Mouse (Mus musculus) MN1 (cell line): Measurements from ENCODE around the gene Tymp.

ENCODE experiments used
- DNase-seq: peaks from one replicate; pipeline ENCODE4 v3.0.0-alpha.2; 2016; ENCODE audit warnings: low spot score

The Tymp gene

DNA sequence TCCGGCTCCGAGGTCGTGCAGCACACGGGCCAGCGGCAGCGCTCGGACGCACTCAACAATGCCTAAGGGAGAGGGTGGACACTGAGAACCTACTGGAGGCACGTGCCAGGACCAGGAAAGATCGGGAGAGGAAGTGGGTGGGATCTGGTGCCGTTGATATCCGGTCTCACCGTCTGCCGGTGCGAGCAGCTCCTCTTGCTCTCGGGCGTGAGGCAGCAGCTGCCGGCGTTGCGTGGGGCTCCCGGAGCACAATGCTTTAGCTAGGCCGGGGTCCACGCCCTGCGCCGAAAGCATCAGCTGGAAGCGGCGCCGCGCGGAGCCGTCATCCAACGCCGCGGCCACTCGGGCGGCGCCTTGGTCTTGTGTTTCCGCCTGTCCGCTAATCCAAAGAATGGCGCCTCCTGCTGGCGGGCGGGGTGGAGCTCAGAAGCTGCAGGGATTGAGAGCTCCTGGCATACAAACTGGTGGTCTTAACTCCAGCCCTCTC is 3.0 kb downstream of the Tymp start, which contains the start of gene Sco2:
Gene Sco2, minus strand, starts transcription at position 85 of the 487 bp plus-strand sequence.
- DNase-seq, result peak; percentile 92

DNA sequence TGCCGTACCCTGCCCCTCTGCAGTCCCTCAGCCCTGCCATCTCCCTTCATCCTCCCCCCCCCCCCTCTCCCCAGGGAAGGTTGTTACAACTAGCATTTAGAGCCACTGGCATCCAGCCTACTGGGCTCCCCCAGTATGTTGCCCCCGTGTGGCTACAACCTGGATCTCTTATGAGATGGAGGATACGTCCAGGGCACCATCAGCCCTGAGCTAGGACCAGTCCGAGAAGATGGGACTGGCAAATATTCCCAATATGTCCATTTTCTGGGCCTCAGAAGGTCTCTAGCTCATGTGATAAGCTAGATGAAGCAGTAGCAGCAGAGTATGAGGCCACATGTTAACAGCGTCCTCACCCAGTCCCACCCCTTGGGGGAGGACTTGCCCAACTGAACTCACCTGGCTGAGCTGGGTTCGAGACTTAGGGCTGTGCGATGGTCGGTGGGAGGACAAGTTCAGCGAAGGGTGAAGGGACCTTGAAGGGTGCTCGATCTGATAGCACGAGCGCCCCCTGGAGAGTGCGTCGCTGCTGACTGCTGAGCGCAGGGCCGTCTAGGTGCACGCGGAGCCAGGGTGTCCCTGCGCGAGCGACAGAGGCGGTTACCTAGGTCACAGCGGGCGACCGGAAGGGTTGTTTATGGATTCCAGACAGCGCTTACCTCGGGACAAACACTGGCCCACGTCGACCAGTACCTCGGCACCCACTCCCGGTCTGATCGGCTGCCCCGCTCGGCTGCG is 3.6 kb downstream of the Tymp start:
- peak; percentile 93 for DNase-seq

DNA sequence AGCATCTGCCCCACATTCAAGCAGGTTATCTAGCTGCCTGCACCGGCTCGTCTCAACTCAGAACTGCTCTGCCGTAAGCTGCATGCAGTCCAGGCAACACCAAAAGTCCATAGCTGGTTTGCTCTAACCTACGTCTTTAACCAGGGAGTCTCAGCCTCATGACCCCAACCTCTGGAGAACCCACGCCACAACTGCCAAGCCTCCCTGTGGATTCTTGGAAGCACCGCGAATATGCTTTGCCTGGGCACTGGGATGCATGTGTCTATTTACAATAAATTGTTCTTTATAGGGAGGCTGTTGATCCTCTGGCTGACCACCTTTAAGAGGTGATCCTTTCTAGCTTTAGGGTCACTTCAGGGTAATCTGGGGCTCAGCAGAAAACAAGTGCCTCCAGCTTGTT is 4.3 kb downstream of the Tymp start:
- no peak for DNase-seq

DNA sequence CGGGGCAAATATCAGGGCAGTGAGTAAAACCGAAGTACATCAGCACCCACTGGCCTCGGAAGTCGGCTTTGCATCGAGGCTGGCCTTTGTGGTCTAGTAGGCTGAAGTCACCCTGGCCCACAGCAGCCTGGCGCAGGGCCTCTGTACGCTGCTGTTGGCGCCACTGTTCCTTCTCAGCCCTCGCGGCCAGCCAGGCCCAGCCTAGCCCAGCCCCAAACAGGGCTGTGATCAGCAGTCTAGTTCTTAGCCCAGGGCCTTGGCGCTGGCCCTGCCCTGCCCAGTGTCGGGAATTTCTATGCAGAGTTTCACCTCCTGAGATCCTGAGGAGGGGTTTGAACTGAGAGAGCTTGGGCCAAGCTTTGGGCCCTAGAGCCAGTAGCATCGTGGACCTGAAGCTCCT is 4.8 kb downstream of the Tymp start:
- no peak for DNase-seq

DNA sequence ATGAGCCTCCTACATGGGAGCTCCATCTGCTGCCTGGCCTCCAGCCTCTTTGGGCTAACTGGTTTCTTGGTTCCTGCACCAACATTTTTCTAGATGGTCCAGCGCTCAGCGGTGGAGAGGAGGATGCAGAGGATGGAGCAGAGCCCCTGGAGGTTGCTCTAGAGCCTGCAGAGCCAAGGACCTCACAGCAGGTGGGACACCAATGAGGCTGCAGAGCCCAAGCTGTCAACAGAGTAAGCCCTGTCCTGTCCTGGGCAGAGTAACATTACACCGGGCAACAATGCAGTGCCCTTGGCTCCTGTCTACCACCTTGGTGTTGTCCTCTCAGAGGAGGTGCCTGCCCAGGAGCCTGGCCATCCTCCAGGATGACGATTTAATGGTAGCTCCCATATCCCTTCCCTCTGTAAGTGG is 11.7 kb downstream of the Tymp start:
- no peak for DNase-seq

DNA sequence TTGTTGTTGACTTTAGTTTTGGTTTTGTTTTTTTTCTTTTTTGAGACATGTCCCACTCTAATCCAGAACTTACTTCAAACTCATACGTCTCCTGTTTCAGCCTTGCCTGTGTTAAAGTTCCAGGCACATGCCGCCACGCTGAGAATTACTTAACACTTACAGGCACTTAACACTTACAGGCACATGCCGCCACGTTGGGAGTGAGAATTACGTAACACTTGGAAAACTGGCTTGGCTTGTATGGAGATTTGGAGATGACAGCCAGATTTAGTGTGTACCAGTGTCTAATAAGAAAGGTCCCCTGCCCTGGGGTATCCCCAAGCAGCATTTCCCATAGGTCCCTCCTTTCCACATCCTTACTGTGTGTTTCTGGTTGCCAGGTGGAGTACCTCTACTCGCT is 13.8 kb downstream of the Tymp start:
- no peak for DNase-seq

DNA sequence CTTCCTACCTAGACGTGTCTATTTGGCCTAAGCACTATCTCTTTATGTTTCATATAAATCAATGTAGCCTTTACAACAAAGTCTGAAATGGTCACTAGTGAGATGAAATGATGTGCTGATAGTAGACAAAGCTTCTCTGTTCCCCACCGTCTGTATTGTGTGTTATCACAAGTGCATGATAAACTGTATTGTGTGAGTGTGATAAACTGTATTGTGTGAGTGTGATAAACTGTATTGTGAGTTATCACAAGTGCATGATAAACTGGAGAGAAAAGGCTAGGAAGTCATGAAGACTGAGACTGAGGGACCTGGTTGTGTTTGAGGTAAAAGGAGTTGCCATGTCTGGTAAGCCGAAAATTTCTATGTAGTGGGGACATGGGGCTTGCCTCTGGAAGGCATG is 18.1 kb downstream of the Tymp start:
- DNase-seq, result no peak

DNA sequence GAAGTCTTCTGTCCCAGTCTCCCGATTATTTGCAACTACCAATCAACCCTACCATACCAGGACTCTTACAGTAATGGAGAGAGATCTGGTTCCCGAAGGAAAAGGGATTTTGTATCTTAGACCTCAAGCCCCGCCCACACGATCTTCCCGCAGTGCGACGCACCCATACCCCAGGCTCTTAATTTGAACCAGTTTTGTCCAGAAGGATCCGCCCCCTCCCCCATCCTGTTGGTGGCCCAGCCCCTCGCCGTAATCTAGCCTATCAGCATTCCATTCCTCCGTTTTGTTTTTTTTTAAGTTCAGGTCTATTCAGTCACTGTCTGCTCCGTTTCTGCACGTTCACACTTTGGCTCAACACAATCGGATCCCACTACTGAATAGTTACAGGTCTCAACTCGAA is 20.5 kb downstream of the Tymp start:
- peak; percentile 94 for DNase-seq

DNA sequence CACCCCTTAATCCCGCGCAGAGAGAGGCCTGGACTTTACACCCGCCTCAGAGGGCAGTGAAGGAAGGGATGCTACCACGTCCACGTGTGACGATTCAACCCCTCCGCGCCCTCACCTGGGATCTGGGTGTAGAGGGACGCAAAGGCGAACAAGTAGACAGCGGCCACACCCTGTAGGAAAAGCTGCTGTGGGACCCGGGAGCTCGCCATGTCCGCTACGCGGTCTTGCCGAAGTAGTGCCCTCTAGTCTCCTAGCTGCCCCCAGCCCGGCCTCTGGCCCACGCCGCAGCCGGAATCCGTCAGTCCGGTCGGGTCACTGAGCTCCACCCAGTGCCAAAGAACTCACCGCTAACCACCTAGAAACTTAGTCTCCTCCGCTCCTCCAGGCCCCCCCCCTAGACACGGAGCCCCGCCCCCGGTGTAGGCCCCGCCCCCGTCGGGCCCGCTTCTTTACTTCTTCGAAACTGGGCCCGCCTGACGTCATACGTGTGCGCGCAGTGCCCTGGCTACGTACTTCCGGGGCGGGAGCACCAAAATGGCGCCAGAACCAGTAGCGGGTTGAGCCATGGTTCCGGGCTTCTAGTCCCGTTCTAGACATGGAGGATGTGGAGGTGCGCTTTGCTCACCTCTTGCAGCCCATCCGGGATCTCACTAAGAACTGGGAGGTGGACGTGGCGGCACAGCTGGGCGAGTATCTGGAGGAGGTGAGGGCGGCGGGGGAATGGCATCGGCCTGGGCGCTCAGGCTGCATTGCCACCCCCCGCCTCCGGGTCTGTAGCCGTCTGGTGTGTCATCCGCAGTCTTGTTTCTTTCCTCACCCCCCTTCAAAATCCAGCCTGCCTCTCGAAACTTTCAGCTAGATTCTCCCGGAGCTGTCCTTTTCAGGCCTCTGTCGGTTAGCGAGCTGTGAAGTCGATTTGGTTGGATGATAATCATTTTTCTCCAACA is 21.3 kb downstream of the Tymp start, which contains the start of the genes Lmf2 and Ncaph2:
Gene Lmf2, minus strand, starts transcription at position 419 of the 947 bp plus-strand sequence.
Gene Ncaph2, plus strand, starts transcription at position 479 of the 947 bp plus-strand sequence.
- DNase-seq, result peak; percentile 99

DNA sequence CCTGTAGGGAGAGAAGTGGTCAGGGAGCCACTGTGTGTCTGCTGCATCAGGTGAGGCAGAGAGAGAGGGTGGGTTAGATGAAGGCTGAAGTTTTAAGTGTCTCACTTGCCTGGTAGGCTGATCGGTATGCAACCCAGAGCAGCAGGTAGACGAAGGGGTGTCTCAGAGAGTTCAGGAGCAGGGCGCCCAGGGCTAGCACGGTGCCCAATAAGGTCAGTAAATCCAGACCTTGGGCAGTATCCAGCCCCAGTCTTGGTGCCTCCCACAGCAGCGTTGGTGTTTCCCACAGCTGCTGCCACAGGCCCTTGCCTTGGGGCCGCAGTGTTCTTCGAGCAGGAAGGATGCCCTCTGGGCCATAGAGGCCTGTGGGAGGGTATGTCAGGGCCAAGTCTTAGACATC is 22.4 kb downstream of the Tymp start:
- DNase-seq, result peak; percentile 18

DNA sequence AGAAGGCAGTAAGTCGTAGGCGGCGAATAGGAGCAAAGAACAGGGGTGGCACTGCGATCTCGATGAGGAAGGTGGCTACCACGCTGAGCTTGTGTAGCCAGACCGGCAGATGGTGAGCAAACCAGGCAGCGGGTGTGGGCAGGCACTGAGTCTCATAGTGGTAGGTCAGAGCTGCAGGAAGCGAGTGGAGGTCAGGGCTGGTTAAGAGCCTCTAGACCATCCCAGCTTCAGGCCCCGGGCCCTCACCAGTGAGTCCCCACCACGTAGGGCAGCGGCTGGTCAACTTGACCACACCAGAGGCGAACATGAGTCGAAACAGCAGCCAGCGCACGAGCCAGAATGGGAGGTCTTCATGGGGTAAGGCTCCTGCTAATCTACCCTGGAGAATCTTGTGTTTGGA is 23.0 kb downstream of the Tymp start:
- no peak for DNase-seq

DNA sequence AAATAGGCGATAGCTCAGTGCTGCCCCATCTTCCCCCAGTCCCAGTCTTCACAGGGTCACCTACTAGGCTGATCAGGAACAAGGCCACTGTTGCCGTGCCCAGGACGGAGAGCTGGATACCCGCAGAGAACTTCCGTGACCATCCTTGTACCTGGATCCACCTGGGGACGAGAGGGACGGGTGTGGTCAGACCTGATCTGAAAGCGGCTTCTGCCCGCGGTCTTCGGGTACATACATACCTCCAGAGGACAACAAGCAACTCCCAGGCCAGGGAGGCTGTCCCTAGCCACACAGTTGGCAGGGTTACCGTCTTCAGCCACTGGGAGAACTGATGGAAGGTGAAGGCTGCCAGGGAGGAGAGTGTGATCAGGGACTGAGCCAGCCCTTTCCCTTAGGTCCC is 24.0 kb downstream of the Tymp start:
- DNase-seq, result no peak

DNA sequence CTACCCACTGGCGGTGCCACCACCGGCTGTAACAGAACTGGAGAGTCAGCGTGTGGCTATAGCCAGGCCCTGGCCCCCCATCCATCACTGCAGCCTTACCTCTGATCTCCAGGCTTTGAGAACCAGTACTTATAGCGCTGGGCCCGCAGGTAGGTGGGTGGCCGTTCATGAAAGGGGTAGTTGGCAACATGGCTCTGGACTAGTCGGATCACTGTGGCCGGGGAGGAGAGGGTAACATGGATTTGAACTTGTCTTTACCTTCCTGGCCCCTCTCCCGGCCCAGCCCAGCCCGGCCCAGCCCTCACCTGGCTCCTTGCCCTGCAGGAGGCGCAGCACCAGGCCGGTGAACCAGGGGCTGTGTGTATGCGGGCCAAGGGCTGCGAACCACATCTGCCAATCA is 24.8 kb downstream of the Tymp start:
- no peak for DNase-seq

DNA sequence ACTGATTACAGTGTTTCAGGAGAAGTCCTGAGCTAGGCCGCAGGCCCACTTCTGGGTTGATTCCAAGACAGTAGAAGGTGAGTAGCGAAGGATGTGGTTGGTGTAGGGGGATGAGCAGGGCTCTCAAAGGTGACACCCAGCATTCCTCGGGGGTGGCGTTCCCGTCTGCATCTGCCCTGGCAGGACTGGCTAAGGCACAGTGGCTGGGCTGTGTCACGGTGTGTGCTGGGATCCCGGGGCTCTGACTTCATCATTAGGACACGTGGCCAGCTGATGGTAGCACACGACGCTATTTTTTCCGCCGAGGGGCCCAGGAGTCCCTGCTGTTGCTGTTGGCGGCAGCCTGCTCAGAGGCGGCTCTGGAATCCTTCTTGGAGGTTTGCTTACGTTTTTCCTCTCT is 25.5 kb downstream of the Tymp start:
- DNase-seq, result no peak

DNA sequence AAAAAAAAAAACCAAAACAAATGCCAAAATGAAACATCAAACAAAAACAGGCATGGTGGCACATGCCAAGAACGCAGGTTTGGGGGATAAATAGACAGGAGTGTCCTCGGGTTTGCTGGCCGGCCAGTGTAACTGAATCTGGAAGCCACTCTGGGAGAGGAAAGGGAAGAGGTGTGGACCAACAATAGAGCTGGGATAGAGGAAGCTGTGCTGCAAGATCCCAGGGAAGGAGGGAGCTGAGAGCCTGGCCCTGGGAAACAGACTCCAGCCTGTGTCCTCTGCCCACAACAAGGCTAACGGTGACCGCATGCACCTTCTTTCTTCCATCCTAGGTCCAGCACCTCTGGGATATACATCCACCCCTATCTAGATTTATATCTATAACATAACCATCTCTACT is 26.4 kb downstream of the Tymp start:
- no peak for DNase-seq

DNA sequence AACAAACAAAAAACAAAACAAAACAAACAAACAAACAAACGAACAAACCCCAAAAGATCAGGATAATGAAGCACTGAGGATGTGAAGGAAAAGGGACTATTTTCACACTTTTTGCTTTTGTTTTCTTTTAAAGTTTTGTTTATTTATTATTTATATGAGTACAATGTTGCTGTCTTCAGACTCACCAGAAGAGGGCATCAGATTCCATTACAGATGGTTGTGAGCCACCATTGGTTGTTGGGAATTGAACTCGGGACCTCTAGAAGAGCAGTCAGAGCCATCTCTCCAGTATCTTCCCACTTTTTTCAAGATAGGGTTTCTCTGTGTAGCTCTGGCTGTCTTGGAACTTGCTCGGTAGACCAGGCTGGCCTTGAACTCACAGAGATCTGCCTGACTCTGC is 33.5 kb downstream of the Tymp start:
- DNase-seq, result no peak

DNA sequence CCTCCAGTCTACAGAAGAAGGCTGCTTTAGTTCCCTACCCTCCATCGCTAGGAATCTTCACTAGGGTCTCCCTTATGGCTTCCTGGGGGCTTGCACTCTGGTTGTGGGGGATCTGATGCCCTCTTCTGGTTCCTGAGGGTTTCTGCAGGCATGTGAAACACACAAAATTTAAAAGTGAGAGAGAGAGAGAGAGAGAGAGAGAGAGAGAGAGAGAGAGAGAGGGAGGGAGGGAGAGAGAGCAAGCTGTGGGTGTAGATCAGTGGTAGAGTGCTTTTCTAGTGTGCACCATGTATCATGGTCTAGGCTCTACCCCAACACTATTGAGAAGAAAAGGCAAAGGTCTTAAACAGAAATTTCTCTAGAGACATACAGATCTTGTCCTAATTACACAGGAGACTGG is 35.2 kb downstream of the Tymp start:
- no peak for DNase-seq

DNA sequence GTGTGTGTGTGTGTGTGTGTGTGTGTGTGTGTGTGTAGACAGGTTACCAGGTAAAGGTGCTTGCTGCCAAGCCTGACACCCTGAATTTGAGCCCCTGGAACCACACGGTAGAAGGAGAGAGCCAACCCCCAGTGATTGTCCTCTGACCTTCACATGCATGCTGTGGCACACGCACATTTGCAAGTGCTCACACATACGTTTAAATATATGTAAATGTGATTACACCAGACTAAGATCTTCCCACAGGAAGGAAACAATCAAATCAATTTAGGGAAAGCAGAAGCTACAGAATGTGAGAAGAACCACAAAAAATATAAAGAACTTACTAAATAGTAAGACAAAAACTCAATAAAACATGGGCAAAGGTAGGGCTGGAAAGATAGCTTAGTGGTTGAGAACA is 36.7 kb downstream of the Tymp start:
- DNase-seq, result no peak

DNA sequence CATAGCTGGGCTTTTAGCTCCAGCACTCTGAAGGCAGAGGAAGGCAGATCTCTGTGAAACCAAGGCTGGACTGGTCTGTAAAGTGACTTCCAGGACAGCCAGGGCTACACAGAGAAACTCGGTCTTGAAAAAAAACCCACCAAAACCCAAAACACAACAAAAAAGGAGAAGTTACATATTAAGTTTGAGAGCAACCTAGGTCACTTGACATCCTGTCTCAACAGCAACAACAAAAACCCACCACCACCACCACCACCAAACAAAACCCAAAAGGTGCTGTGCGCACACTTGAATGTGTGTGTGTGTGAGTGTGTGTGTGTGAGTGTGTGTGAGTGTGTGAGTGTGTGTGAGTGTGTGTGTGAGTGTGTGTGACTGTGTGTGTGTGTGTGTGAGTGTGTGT is 37.1 kb downstream of the Tymp start:
- no peak for DNase-seq

DNA sequence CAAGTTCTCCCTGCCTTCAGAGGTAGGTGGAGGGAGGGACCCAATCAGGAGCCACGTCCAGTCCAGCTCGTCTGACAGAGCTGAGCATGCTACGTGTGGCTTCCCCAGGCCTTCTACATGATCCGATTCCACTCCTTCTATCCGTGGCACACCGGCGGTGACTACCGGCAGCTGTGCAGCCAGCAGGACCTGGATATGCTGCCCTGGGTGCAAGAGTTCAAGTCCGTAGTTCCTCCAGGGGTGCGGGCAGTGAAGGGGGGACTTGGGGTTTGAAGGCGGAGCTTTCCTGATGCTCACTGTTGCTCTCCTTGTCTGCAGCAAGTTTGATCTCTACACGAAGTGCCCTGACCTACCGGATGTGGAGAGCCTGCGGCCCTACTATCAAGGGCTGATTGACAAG is 40.4 kb downstream of the Tymp start:
- DNase-seq, result no peak

DNA sequence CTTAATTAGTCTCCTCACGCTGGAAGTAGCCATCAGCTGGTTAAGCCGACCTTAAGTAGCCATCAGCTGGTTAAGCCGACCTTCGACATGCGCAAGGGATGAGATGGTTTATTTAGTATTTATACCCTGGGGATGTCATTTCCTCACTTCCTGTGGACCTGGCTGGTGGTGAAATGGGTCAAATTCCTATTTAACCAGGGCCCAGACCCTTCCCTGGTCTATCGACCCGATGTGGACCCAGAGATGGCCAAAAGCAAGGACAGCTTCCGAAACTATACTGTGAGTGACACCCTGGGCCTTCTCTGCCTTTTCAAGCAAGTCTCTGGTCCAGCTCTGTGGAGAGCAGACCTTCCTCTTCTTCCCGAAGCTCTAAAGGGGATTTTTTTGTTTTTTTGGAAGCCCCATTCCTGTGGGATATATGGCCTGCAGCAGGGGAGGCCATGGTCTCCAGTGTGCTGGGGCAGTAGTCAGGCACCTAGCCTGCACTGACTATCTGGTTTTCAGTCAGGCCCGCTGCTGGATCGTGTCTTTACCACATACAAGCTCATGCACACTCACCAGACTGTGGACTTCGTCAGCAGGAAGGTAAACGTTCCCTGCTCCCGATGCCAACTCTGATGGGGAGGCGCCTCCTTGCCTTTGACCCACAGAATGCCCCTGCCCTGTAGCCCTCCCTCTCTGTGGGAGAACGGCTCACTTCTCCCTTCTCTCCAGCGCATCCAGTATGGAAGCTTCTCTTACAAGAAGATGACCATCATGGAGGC is 41.9 kb downstream of the Tymp start:
- no peak for DNase-seq

DNA sequence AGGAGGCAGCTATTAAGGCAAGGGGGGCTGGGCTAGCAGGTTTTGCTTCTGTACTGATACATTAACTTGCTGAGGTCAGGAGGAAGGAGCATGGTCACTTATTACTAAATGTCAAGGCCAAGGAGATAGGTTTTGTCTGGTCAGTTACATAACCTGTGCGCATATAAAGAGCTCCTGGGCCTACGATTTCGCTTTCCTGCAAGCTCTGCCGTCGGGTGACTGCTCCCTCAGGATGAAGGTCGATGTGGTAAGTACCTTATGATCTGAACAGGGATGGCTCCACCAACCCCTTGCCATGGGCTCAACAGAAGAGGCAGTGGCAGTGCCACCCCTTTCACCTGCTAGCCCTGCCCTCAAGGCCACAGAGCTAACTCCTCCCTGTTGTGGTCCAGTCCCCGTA is 42.6 kb downstream of the Tymp start, which contains the start of gene Miox:
Gene Miox, plus strand, starts transcription at position 128 of the 400 bp plus-strand sequence.
- DNase-seq, result no peak
